Mouse (Mus musculus) cerebellum, adult 2 months (tissue): ENCODE data around the gene 2410004P03Rik.

ENCODE experiments used
- CTCF ChIP-seq: fragments of 200-500 bp; IDR thresholded peaks from 2 replicates; pipeline ENCODE4 v1.5.1; 2011; ENCODE audit warnings: low read depth, mild to moderate bottlenecking, control low read depth, low read length, moderate library complexity, borderline replicate concordance; ENCODE audit not compliant: insufficient read depth
- POLR2A ChIP-seq: fragments of 200-500 bp; IDR thresholded peaks from 2 replicates; pipeline ENCODE4 v1.6.1; 2011; ENCODE audit warnings: low read length, control low read depth, borderline replicate concordance; ENCODE audit not compliant: insufficient read depth

- TF ChIP-seq CTCF (no peak), POLR2A (no peak)
These were observed 21.9 kb upstream of the 2410004P03Rik start for GRCm38 (mm10) chr12:17033464-17033841.
